Mouse (Mus musculus): ENCODE measurements around the gene Rbfox3.

Gene Rbfox3

DNA sequence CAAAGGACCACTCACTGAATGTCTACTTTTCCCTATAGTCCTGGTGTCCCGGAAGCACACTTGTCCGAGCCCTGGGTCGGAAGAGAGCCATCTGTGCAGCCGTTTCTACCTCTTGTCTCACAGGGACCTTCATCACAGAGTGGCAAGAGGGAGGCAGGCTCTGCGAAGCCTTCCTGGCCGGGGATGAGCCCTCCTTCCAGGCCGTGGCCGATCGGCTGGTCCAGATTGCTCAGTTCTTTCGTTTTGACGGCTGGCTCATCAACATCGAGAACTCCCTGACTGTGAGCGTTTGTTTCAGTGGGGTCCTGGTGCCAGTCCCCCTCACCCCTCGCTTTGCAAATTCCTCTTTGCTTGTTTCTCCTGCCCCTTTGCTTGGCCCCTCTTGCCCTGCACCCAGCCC, 429.6 kb downstream of the Rbfox3 start:
- DNase-seq (ENCODE audit: low read depth, low spot score), result no peak

GRCm38 (mm10) chr11:118481231-118481630, 430.2 kb downstream of the Rbfox3 start:
- DNase-seq (ENCODE audit: low read depth, low spot score), result no peak

DNA sequence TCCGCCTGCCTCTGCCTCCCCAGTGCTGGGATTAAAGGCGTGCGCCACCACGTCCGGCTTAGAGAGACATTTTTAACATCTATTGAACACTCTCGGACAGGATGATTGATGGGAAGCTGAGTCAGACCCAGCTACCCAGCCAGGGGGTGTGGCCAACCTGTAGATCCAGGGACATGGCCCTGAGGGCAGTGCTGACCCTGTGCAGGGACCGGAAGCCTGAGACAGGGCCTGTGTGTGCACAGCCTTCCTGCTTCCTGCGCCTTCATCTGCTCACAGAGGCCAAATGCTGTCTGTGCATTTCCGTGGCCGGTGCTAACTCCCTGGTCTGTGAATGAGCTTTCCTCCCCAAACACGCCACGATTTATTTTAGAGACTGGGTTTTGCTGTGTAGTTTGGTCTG, 431.6 kb downstream of the Rbfox3 start:
- no peak for DNase-seq (ENCODE audit: low read depth, low spot score)

DNA sequence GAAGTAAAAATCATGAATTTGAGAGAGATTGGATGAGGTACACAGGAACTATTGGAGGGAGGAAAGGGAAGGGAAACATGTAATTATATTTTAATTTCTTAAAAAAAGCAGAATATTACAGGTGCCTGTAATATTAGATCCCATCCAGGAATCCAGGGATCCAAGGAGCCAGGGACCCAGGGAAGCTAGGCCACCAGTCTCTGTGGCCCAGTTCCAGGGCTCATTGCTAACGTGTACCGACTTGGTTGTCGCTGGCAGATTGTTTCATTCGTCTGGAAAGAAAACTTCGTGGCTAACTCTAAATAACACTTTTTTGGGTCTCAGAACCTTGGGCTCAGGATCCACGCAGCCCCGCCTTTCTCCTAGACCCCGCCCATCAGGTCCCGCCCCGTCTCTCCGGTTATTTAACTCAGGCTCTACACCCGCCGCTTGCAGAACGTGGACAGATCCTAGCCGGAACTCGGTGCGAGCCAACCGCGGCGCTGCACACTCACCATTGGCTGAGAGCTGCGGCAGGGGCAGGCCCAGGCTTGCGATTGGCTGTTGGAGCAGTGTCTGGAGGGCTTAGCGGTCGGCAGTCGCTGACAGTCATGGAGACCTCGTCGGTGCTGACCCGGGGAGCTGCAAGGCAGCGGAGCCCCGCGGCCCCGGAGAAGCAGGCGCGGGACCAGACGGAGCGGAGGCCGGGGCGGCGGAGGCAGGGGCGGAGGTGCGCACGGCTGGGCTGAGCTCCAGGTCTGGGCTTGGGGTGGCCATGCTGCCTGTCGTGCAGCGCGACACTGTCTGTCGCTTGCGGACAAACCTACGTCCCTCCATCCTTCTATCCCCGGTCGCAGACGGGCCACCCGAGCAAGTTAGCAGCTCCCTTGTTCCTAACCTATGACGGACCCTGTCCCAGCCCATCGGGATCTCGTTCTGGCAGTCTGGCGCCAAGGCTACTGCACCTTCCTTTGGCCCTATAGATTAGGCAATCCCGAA, 434.7 kb downstream of the Rbfox3 start, which contains the start of gene Engase:
Engase (plus strand) TSS at position 434 of the 978 bp plus-strand sequence.
- DNase-seq (ENCODE audit: low read depth, low spot score), result peak; percentile 99

DNA sequence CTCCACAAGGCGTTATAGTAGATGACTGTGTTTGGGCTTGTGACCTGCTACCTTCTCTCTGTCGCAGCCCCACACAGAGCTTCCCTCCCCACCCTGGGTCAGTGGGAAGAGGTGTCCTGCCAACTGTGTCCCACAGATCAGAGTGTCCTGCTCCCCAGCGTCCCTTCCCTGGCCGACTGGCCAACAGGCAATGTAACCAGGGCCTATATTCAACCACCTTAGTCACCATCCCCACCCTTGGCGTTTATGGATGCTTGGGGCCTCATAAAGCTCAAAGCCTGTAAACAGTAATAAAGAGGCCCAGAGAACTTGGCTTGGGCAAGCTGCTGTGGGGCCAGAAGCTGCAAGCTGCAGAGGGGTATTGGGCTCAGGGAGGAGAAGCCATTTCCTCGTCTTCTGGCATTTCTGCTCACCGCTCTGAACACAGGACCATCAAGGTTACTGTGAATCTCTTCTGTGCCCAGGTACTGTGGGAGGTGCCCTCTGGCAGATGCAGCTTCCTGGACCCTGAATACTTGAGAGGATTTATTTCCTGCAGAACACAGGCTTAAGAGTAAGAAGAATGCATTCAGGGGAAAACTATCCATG, 435.8 kb downstream of the Rbfox3 start:
- DNase-seq (ENCODE audit: low read depth, low spot score), result no peak

DNA sequence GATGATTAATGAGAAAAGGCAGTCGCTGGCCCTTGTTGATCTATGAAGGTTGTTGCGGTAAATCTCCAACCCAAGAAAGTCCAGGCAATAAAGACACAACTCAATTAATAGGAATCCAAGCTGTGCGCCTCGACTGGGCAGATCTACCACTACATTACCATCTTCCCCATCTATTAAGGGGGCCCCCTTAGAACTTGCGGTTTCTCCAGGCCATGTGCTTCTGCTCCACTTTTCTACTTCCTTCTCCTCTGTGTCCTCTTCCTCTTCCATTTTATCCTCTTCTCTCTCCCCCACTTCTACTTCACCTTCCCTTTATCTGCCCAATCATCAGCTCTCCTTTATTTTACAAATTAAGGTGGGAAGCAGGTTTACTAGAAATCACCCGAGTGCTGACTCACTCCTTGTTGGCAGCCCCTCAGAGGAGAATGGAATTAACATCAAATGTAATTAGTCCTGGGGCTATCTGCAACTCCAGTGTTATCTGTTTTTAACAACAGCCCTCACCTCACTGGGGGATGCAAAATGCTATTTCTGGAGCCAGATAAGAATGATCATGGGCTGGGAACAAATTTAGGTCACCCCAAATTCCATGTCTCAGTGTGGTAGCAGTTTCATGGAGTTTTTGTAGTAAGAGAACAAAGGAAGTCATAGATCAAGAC, 437.4 kb downstream of the Rbfox3 start:
- DNase-seq (ENCODE audit: low read depth, low spot score), result no peak

DNA sequence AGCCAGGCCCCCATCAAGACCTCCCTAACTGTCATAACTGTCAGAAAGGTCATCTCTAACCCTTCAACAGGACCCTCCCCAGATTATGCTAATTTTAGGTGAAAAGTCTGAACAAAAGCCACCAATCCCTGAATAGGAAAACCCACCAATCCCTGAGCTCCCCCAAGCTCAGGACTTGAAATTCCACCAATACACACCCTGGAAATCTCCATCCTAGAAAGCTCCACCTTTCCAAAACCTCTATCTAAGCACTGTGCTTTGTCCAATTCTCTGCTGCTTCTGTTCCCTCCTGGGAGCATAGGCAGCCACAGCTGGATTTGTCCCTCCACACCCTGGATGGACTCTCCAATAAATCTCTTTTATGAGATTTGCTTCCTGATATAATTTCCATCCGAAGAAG, 438.2 kb downstream of the Rbfox3 start:
- DNase-seq (ENCODE audit: low read depth, low spot score), result no peak

DNA sequence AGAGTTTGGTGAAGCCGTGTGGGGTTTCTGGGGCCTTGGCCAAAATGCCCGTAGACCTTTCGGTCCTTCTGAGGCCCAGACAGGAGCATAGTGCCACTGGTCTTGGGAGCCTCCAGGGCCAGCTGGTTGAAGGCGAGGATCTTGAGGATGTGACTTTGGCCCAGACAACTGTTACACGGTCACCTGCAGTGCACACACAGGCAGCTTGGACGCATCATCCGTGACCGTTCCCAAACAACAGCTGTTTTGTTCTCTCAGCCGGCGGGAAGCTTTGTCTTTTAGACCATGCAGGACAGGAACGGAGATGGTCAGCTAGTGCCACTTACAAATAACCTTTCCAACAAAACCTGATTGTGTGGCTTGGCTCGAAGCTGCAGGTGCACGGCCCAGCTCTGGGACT, 439.7 kb downstream of the Rbfox3 start:
- no peak for DNase-seq (ENCODE audit: low read depth, low spot score)

DNA sequence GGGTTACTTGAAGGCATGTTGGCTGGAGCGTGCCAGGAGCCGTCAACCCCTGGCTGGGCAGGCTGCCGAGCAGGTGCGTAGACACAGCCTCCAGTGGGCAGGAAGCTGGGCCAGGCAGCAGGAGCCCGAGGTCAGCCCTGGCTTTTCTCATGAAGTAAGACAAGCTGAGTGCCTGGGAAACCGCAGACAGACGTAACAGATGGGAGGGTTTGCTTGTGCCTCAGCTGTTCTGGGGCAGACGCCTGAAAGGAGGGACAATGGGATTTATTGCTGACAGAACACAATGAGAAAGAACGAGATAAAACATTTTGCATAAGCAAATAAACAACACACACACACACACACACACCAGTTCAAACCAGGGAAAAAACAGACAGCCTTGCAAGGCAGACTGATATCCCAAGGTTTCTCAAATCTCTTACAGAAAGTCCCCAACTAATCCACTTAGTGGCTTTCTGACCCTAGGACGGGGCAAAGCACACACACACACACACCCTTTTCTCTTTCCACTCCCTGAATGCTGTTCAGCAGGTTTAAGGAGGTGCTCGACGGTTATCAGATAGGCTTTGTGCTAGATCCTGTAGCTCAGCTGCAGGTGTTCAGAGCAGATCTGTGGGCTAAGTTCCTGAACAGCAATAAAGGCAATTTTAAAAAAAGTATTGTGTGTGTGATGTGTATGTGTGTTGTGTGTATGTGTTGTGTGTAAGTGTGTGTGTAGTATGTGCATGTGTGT, 441.0 kb downstream of the Rbfox3 start:
- no peak for DNase-seq (ENCODE audit: low read depth, low spot score)

DNA sequence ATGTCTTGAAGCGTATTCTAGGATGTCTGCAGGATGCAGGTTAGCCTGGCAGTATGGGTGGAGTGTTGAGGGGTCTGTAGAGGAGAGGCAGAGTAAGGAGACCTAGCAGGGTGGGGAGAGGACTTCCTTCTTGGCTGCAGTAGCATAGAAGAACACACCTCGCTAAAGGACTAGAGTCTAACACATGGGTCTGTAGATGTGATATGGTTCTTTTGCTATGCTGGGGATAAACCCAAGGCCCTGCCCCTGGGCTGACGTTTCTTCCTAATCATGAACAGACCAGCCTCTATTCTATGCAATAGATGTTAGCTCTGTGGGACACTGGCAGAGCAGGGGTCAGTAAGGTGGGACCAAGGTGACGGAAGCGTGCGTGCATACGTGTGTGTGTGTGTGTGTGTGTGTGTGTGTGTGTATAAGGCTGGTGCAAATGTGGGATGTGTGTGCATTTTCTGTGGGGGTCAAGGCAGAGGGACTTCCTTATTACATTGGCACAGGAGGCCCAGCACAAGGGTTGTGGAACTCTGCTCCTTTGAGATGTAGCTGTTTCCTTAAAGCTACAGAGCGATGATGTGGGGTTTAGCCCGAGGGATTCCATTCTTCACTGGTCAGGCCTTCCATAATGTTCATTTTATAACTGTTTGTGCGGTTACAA, 441.8 kb downstream of the Rbfox3 start:
- DNase-seq (ENCODE audit: low read depth, low spot score), result no peak

- DNase-seq (ENCODE audit: low read depth, low spot score), result no peak
These were observed 443.9 kb downstream of the Rbfox3 start for GRCm38 (mm10) chr11:118467441-118468035.

- no peak for DNase-seq (ENCODE audit: low read depth, low spot score)
These were observed 451.1 kb downstream of the Rbfox3 start for GRCm38 (mm10) chr11:118460280-118460679.

DNA sequence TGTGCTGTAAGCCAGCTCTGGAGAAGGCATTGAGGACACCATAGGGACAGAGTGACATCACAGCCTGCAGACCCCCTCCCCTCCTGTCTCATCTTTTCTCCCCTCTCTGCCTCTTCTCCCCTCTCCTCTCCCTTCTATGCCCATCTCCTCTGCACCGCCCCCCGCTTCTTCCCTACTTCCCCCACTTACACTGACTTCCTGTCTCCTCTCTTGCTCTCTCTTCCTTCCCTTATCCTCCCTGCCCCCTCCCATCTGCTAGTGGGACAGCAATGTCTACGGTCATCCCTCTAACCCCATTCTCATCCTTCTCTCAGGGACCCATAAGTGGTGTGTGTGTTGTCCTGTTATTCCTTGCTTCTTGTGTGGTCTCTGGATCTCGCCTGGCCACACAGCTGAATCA, 451.9 kb downstream of the Rbfox3 start:
- no peak for DNase-seq (ENCODE audit: low read depth, low spot score)

- DNase-seq (ENCODE audit: low read depth, low spot score), result peak; percentile 41
These were observed 452.3 kb downstream of the Rbfox3 start for GRCm38 (mm10) chr11:118459051-118459450.

DNA sequence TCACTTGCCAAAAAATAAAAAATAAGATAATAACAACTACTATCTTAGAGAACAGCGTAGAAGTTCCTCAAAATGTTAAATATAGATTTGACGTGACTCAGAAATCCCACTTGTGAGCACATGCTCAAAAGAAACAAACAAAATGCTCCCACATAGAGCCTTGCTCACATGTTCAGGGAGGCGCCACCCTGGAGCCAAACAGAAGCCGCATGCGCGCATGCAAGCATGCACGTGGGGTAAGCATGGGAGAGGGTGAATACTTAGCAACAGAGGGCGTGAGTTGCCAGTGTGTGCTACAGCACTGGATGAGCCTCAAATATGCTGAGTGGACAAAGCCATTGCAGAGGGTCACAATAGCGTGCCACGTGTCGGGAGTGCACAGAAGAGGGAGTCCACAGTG, 454.5 kb downstream of the Rbfox3 start:
- DNase-seq (ENCODE audit: low read depth, low spot score), result peak; percentile 83

GRCm38 (mm10) chr11:118455788-118456187, 455.6 kb downstream of the Rbfox3 start:
- no peak for DNase-seq (ENCODE audit: low read depth, low spot score)

GRCm38 (mm10) chr11:118453886-118454671, 457.3 kb downstream of the Rbfox3 start:
- no peak for DNase-seq (ENCODE audit: low read depth, low spot score)

DNA sequence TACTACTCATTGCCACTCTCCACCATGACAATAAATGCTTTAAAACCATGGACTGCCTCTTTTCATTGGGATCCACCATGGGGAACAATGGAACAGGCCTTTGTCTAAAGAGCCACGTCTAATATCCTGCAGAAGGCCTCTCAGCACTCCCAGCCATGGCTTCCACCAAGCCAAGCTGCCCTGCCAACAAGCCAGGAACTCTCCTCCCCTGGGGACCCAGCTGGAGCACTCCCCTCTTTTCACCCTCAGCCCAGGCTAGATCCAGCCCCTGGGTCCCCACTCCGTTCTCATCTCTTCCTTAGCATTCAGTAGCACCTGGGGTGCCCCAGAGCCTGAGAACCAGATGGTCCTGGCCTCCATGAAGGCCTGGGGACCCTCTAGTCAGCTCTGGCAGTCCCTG, 458.4 kb downstream of the Rbfox3 start:
- no peak for DNase-seq (ENCODE audit: low read depth, low spot score)

DNA sequence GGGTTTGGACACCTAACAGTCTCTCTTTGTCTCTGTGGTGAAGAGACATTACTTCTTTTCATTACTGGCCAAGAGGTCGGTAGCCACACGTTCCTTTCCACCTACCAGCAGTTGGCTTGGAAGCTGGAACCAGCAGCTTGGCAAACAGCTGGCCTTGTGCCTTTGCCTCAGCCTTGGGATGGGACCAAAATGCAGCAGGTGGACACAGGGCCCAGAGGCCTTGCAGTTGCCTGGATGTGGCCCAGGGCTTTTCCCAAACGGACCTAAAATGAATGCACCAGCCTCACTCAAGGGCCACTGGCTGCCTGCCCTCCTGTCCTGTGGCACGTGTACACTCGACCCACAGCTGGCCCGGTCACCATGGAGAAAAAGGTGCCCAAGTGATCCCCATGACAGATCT, 460.2 kb downstream of the Rbfox3 start:
- DNase-seq (ENCODE audit: low read depth, low spot score), result no peak

- DNase-seq (ENCODE audit: low read depth, low spot score), result no peak
These were observed 463.0 kb downstream of the Rbfox3 start for GRCm38 (mm10) chr11:118448385-118448784.
